29 mouse cellular contexts compared by ENCODE assay signal in genomic region chr9:7772773-7773454, GRCm38 (mm10). TPM values are rescaled to one million over a fixed set of nuclear protein-coding genes. Genes with fewer than 3 reads are reported as not detected.
DNase-seq lines count a peak whose midpoint lies in the region; ATAC-seq and TF ChIP-seq lines count a peak whose summit lies in the region.
"Had no signal": no experiment of that assay in that cellular context is flagged by ENCODE, and none has a peak within 500 bp of the region (broad histone marks: within the 10 kb centered on the region; RNA-seq: fewer than 3 reads in every experiment).

No protein-coding gene starts in this region.

- no peak for DNase-seq in forebrain, embryonic 11.5 days (ENCODE audit: low spot score)
- no peak for DNase-seq in heart, postnatal 0 days (ENCODE audit: low spot score)
- DNase-seq in heart, adult 18-20 months = no peak
- DNase-seq in midbrain, embryonic 11.5 days (ENCODE audit: low spot score, missing footprints) = no peak
- DNase-seq in thymus, postnatal 4 days = peak; percentile 35
- no peak for DNase-seq in thymus, postnatal 25 days
- DNase-seq: adrenal gland, adult 8-10 months; cerebellum, adult 11 months; cerebellum, adult 9-10 months; cerebellum, postnatal 36 days; gastrocnemius, postnatal 14 days; heart, postnatal 4 days; kidney, adult 9 months; kidney, postnatal 10 days; lung, embryonic 14.5 days; lung, postnatal 14 days; right cerebral cortex, adult 18-20 months; spleen, adult 18-20 months had no signal

- ATAC-seq in forebrain, embryonic 11.5 days (replicated peaks; ENCODE audit: low FRiP score) = peak; percentile 48; the same call in 1 of the 2 replicates
- no peak for ATAC-seq in forebrain, embryonic 15.5 days (replicated peaks)
- ATAC-seq in heart, postnatal 0 days (ENCODE audit: insufficient read depth, low read depth) = no peak
- ATAC-seq in midbrain, embryonic 11.5 days (ENCODE audit: low FRiP score) = 0 out of 2 replicates have a peak, but pooled peaks have one; percentile 54
- no peak for ATAC-seq in midbrain, embryonic 16.5 days
- ATAC-seq: forebrain, embryonic 16.5 days; intestine, postnatal 0 days had no signal

- no peak for TF ChIP-seq EP300 in heart, postnatal 0 days (IDR thresholded peaks at IDR 0.05; ENCODE audit: low read depth)

- WGBS in forebrain, embryonic 11.5 days = 84% methylated on average over 4 of the region's 4 CpGs
- 68% methylated on average over 4 of the region's 4 CpGs for WGBS in forebrain, embryonic 15.5 days
- 92% methylated on average over 4 of the region's 4 CpGs for WGBS in heart, postnatal 0 days
- 75% methylated on average over 4 of the region's 4 CpGs for WGBS in midbrain, embryonic 11.5 days
- WGBS in midbrain, embryonic 16.5 days = 61% methylated on average over 4 of the region's 4 CpGs

- H3K4me2 ChIP-seq in forebrain, embryonic 11.5 days (ENCODE audit: low read depth, low read length, severe bottlenecking) = no peak overlapping the region
- no peak overlapping the region for H3K4me2 ChIP-seq in forebrain, embryonic 15.5 days (replicated peaks)
- H3K4me2 ChIP-seq in heart, postnatal 0 days (ENCODE audit: low read depth, low read length) = no peak overlapping the region
- H3K4me2 ChIP-seq in midbrain, embryonic 11.5 days = no peak overlapping the region
- H3K4me2 ChIP-seq in midbrain, embryonic 16.5 days (ENCODE audit: low read length) = no peak overlapping the region
- H3K4me2 ChIP-seq: heart, embryonic 15.5 days; limb, embryonic 15.5 days; liver, embryonic 15.5 days; lung, embryonic 14.5 days; neural tube, embryonic 12.5 days had no signal

- no peaks in the 10 kb centered on the region for H3K36me3 ChIP-seq in forebrain, embryonic 11.5 days (ENCODE audit: control insufficient read depth, insufficient read depth, low read length)
- H3K36me3 ChIP-seq in forebrain, embryonic 15.5 days = 0 out of 2 replicates have a peak, but pooled peaks cover 4% of the 10 kb centered on the region
- peaks cover 52% of the 10 kb centered on the region for H3K36me3 ChIP-seq in heart, postnatal 0 days (replicated peaks; ENCODE audit: control insufficient read depth, insufficient read depth, low read length)
- 0 out of 2 replicates have a peak, but pooled peaks cover 4% of the 10 kb centered on the region for H3K36me3 ChIP-seq in midbrain, embryonic 11.5 days (ENCODE audit: control insufficient read depth, insufficient read depth, low read length)
- H3K36me3 ChIP-seq in midbrain, embryonic 16.5 days (ENCODE audit: control insufficient read depth, insufficient read depth, low read length) = no peaks in the 10 kb centered on the region

- no peaks in the 10 kb centered on the region for H3K27me3 ChIP-seq in forebrain, embryonic 11.5 days (ENCODE audit: control insufficient read depth, insufficient read depth, low read length)
- no peaks in the 10 kb centered on the region for H3K27me3 ChIP-seq in forebrain, embryonic 15.5 days
- no peaks in the 10 kb centered on the region for H3K27me3 ChIP-seq in heart, postnatal 0 days (ENCODE audit: control insufficient read depth, insufficient read depth, low read length)
- no peaks in the 10 kb centered on the region for H3K27me3 ChIP-seq in midbrain, embryonic 11.5 days (ENCODE audit: control insufficient read depth, insufficient read depth, low read length)
- H3K27me3 ChIP-seq in midbrain, embryonic 16.5 days (ENCODE audit: control insufficient read depth, insufficient read depth, low read depth, low read length) = no peaks in the 10 kb centered on the region
- H3K27me3 ChIP-seq: CH12.LX; heart, embryonic 15.5 days; limb, embryonic 15.5 days; liver, embryonic 15.5 days; neural tube, embryonic 12.5 days had no signal

- no peak overlapping the region for H3K9ac ChIP-seq in forebrain, embryonic 11.5 days (ENCODE audit: low read length)
- no peak overlapping the region for H3K9ac ChIP-seq in forebrain, embryonic 15.5 days (replicated peaks)
- no peak overlapping the region for H3K9ac ChIP-seq in heart, postnatal 0 days (replicated peaks; ENCODE audit: low read depth, low read length)
- H3K9ac ChIP-seq in midbrain, embryonic 11.5 days (ENCODE audit: low read length) = no peak overlapping the region
- no peak overlapping the region for H3K9ac ChIP-seq in midbrain, embryonic 16.5 days (ENCODE audit: low read depth, low read length)
- H3K9ac ChIP-seq: heart, embryonic 15.5 days; limb, embryonic 15.5 days; liver, embryonic 15.5 days; lung, embryonic 14.5 days; neural tube, embryonic 12.5 days had no signal

- no peak overlapping the region for H3K4me3 ChIP-seq in forebrain, embryonic 11.5 days (ENCODE audit: low read depth, low read length)
- no peak overlapping the region for H3K4me3 ChIP-seq in forebrain, embryonic 15.5 days
- no peak overlapping the region for H3K4me3 ChIP-seq in heart, postnatal 0 days (ENCODE audit: low read depth, low read length)
- no peak overlapping the region for H3K4me3 ChIP-seq in midbrain, embryonic 11.5 days (ENCODE audit: low read depth, low read length)
- H3K4me3 ChIP-seq in midbrain, embryonic 16.5 days (ENCODE audit: low read depth, low read length) = no peak overlapping the region
- H3K4me3 ChIP-seq: heart, embryonic 15.5 days; limb, embryonic 10.5 days; limb, embryonic 15.5 days; liver, embryonic 15.5 days; myocyte; neural tube, embryonic 12.5 days had no signal

- H3K27ac ChIP-seq in forebrain, embryonic 11.5 days (ENCODE audit: low read depth, low read length) = no peak overlapping the region
- no peak overlapping the region for H3K27ac ChIP-seq in forebrain, embryonic 15.5 days (replicated peaks)
- H3K27ac ChIP-seq in heart, postnatal 0 days (ENCODE audit: low read depth) = 0 out of 2 replicates have a peak overlapping the region, but pooled peaks have one; percentile 21
- no peak overlapping the region for H3K27ac ChIP-seq in midbrain, embryonic 11.5 days (ENCODE audit: low read depth, low read length)
- no peak overlapping the region for H3K27ac ChIP-seq in midbrain, embryonic 16.5 days (ENCODE audit: low read length)
- H3K27ac ChIP-seq: limb, embryonic 10.5 days; limb, embryonic 15.5 days; liver, embryonic 15.5 days; neural tube, embryonic 12.5 days had no signal

- H3K9me3 ChIP-seq in forebrain, embryonic 11.5 days (ENCODE audit: control insufficient read depth, low read length) = no peaks in the 10 kb centered on the region
- no peaks in the 10 kb centered on the region for H3K9me3 ChIP-seq in forebrain, embryonic 15.5 days
- H3K9me3 ChIP-seq in heart, postnatal 0 days (replicated peaks; ENCODE audit: control insufficient read depth, low read length) = no peaks in the 10 kb centered on the region
- H3K9me3 ChIP-seq in midbrain, embryonic 11.5 days (ENCODE audit: control insufficient read depth, low read length) = no peaks in the 10 kb centered on the region
- H3K9me3 ChIP-seq in midbrain, embryonic 16.5 days (replicated peaks; ENCODE audit: control insufficient read depth, low read length, poor library complexity, severe bottlenecking) = no peaks in the 10 kb centered on the region
- H3K9me3 ChIP-seq: heart, embryonic 15.5 days; limb, embryonic 10.5 days; limb, embryonic 15.5 days; liver, embryonic 15.5 days; neural tube, embryonic 12.5 days had no signal

- no peaks in the 10 kb centered on the region; the same call in 1 of the 2 replicates for H3K4me1 ChIP-seq in forebrain, embryonic 11.5 days (replicated peaks; ENCODE audit: control insufficient read depth, insufficient read depth, low read length)
- H3K4me1 ChIP-seq in forebrain, embryonic 15.5 days = peaks cover 6% of the 10 kb centered on the region; the same call in 1 of the 2 replicates
- H3K4me1 ChIP-seq in heart, postnatal 0 days (ENCODE audit: control insufficient read depth, insufficient read depth) = peaks cover 39% of the 10 kb centered on the region
- H3K4me1 ChIP-seq in midbrain, embryonic 11.5 days (ENCODE audit: control insufficient read depth, insufficient read depth, low read length) = peaks cover 7% of the 10 kb centered on the region
- H3K4me1 ChIP-seq in midbrain, embryonic 16.5 days (ENCODE audit: control insufficient read depth, insufficient read depth, low read length) = peaks cover 1% of the 10 kb centered on the region; the same call in 1 of the 2 replicates
- H3K4me1 ChIP-seq: limb, embryonic 10.5 days; limb, embryonic 15.5 days had no signal

- no peak for TF ChIP-seq CTCF in heart, postnatal 0 days (IDR thresholded peaks at IDR 0.05; ENCODE audit: low read depth)

RNA-seq across cellular contexts. Expression of gene Tmem123, which starts 9.1 kb away (rescaled TPM):
- polyA plus RNA-seq in forebrain, embryonic 11.5 days (2014; fragmentation: Nextera tagmentation; extraction: Ambion mirVana) = 120 and 122 TPM in 2 replicates
- 27.6 and 31.5 TPM in 2 replicates for polyA plus RNA-seq in forebrain, embryonic 15.5 days (2015; fragmentation: Nextera tagmentation; extraction: Ambion mirVana)
- 81.0 and 81.9 TPM in 2 replicates for total RNA-seq in heart, postnatal 0 days (2014; rRNA removed; ENCODE audit: low replicate concordance)
- 60.2 and 62.4 TPM in 2 replicates for polyA plus RNA-seq in heart, postnatal 0 days (2015; fragmentation: Nextera tagmentation; extraction: Ambion mirVana)
- 10 to 100 TPM; 40.2 to 48.4 TPM for total RNA-seq in heart, adult 18-20 months (2021)
- polyA plus RNA-seq in midbrain, embryonic 11.5 days (2014; fragmentation: Nextera tagmentation; extraction: Ambion mirVana) = 140 and 153 TPM in 2 replicates
- 14.5 and 15.3 TPM in 2 replicates for polyA plus RNA-seq in midbrain, embryonic 16.5 days (2015; fragmentation: Nextera tagmentation; extraction: Ambion mirVana)

Comparison
In these comparisons a context has a peak if more than half of its experiments do, and no peak if none do; other contexts are left out.
1. ATAC-seq: peak in forebrain, embryonic 11.5 days (single experiment) and midbrain, embryonic 11.5 days (single experiment); none in forebrain, embryonic 15.5 days (single experiment), heart, postnatal 0 days (single experiment) and midbrain, embryonic 16.5 days (single experiment).